Mouse (Mus musculus) kidney, embryonic 14.5 days (tissue): ENCODE data around the gene Gm21854. TPM values are rescaled to one million over a fixed set of nuclear protein-coding genes. Genes with fewer than 3 reads are reported as not detected.
"Not testable (repeated sequence)": the region's sequence is repeated elsewhere in the genome, so short reads cannot be mapped to it uniquely, and the experiment has no call there.

Experiments used
- ATAC-seq: fragments of 200-750 bp; cut with Nextera tagmentation; 2 replicates; pipeline ENCODE4 v1.8.0; 2017; ENCODE audit warnings: moderate number of reproducible peaks, mild to moderate bottlenecking, moderate TSS enrichment, moderate library complexity; ENCODE audit not compliant: low FRiP score, low TSS enrichment
- H3K27ac ChIP-seq: fragments of 300-500 bp; sonication (generic); 2 replicates; pipeline ENCODE4 v1.5.1; 2014; ENCODE audit warnings: low read depth, mild to moderate bottlenecking, low read length, moderate library complexity, mixed read lengths
- H3K27me3 ChIP-seq: fragments of 300-500 bp; sonication (generic); 2 replicates; pipeline ENCODE4 v1.6.1; 2014; ENCODE audit warnings: mild to moderate bottlenecking, low read length; ENCODE audit not compliant: control insufficient read depth, insufficient read depth
- H3K36me3 ChIP-seq: fragments of 300-500 bp; sonication (generic); 2 replicates; pipeline ENCODE4 v1.6.1; 2014; ENCODE audit warnings: low read length, mixed read lengths; ENCODE audit not compliant: control insufficient read depth, insufficient read depth
- H3K4me1 ChIP-seq: fragments of 300-500 bp; sonication (generic); 2 replicates; pipeline ENCODE4 v1.6.1; 2014; ENCODE audit warnings: low read length, mixed read lengths; ENCODE audit not compliant: control insufficient read depth, insufficient read depth
- H3K4me2 ChIP-seq: fragments of 300-500 bp; sonication (generic); replicated peaks from 2 replicates; pipeline ENCODE4 v1.6.1; 2014; ENCODE audit warnings: low read depth, mild to moderate bottlenecking, low read length
- H3K4me3 ChIP-seq: fragments of 300-500 bp; sonication (generic); 2 replicates; pipeline ENCODE4 v1.5.1; 2014; ENCODE audit warnings: mild to moderate bottlenecking, low read length
- H3K9ac ChIP-seq: fragments of 300-500 bp; sonication (generic); 2 replicates; pipeline ENCODE4 v1.6.1; 2014; ENCODE audit warnings: low read depth, mild to moderate bottlenecking, low read length, moderate library complexity
- H3K9me3 ChIP-seq: fragments of 300-500 bp; sonication (generic); 2 replicates; pipeline ENCODE4 v1.6.1; 2016; ENCODE audit warnings: low read length; ENCODE audit not compliant: control insufficient read depth
- polyA plus RNA-seq: library from polyadenylated mRNA; unstranded; fragments of >200 nt; fragmentation: Nextera tagmentation; extraction: Ambion mirVana; gene quantifications from 2 replicates; pipeline ENCODE4 v1.2.1, GENCODE M21; 2014

Gm21854 gene
- not detected in 2 replicates for polyA plus RNA-seq

GRCm38 (mm10) chrY:5656686-5657085 is at the start of gene Gm21854:
Gene Gm21854, plus strand, starts transcription at chrY:5656986.
- H3K27ac ChIP-seq, H3K4me3 ChIP-seq, H3K4me2 ChIP-seq, H3K9ac ChIP-seq, H3K27me3 ChIP-seq, H3K9me3 ChIP-seq, H3K36me3 ChIP-seq, ATAC-seq, H3K4me1 ChIP-seq: not testable (repeated sequence)

Other genes with a start within 250 kb of the Gm21854 start
- gene Gm20914, start 69.0 kb downstream of the Gm21854 start, polyA plus RNA-seq = not detected in 2 replicates
- gene Gm28171, start 136.4 kb downstream of the Gm21854 start, polyA plus RNA-seq = not detected in 2 replicates